Mouse (Mus musculus): Measurements from ENCODE around the gene Ucma.

- TF ChIP-seq CTCF (IDR thresholded peaks at IDR 0.05; ENCODE audit: extremely low read depth, insufficient read length, insufficient replicate concordance, low read depth, low read length), result no peak
- no peak for TF ChIP-seq POLR2A (IDR thresholded peaks at IDR 0.05; ENCODE audit: low read depth, low read length)
Observed at GRCm38 (mm10) chr2:5007107-5007506, 31.2 kb downstream of the Ucma start.
